Comparison of ENCODE assay signal across 9 mouse cellular contexts in genomic region chr7:111155995-111156394, GRCm38 (mm10).
DNase-seq lines count a peak whose midpoint lies in the region; ATAC-seq and TF ChIP-seq lines count a peak whose summit lies in the region.
"Had no signal": no experiment of that assay in that cellular context is flagged by ENCODE, and none has a peak within 500 bp of the region (broad histone marks: within the 10 kb centered on the region; RNA-seq: fewer than 3 reads in every experiment).

No protein-coding gene starts in this region.

- no peak overlapping the region for H3K4me2 ChIP-seq in hindbrain, postnatal 0 days (ENCODE audit: low read depth, low read length)
- no peak overlapping the region for H3K4me2 ChIP-seq in midbrain, embryonic 11.5 days

- TF ChIP-seq CTCF in hindbrain, postnatal 0 days (IDR thresholded peaks at IDR 0.05; ENCODE audit: low read depth): no peak
- no peak for TF ChIP-seq CTCF in C2C12 (IDR thresholded peaks at IDR 0.05; ENCODE audit: control insufficient read depth, insufficient read depth, insufficient read length)

- H3K79me2 ChIP-seq in C2C12 (ENCODE audit: control insufficient read depth, insufficient read depth): no peaks in the 10 kb centered on the region

- no peak overlapping the region for H3K9ac ChIP-seq in hindbrain, postnatal 0 days (replicated peaks; ENCODE audit: low read length)
- H3K9ac ChIP-seq in midbrain, embryonic 11.5 days (ENCODE audit: low read length): no peak overlapping the region

- no peak for ATAC-seq in hindbrain, postnatal 0 days
- ATAC-seq in midbrain, embryonic 11.5 days (ENCODE audit: low FRiP score): no peak

- H3K27ac ChIP-seq in hindbrain, embryonic 10.5 days: 0 out of 2 replicates have a peak overlapping the region, but pooled peaks have one; percentile 13
- no peak overlapping the region for H3K27ac ChIP-seq in hindbrain, postnatal 0 days
- peak overlapping the region; percentile 72 for H3K27ac ChIP-seq in limb, embryonic 10.5 days
- no peak overlapping the region for H3K27ac ChIP-seq in midbrain, embryonic 11.5 days (ENCODE audit: low read depth, low read length)

- peaks cover 19% of the 10 kb centered on the region for H3K4me1 ChIP-seq in hindbrain, embryonic 10.5 days (replicated peaks)
- H3K4me1 ChIP-seq in hindbrain, postnatal 0 days (ENCODE audit: insufficient read depth, low read length): no peaks in the 10 kb centered on the region
- H3K4me1 ChIP-seq in limb, embryonic 10.5 days: peaks cover 21% of the 10 kb centered on the region
- H3K4me1 ChIP-seq in midbrain, embryonic 11.5 days (ENCODE audit: control insufficient read depth, insufficient read depth, low read length): no peaks in the 10 kb centered on the region; the same call in 1 of the 2 replicates

- peaks cover 4% of the 10 kb centered on the region for H3K79me3 ChIP-seq in C2C12 (ENCODE audit: low read depth)

- H3K4me3 ChIP-seq in hindbrain, embryonic 10.5 days: no peak overlapping the region
- no peak overlapping the region for H3K4me3 ChIP-seq in hindbrain, postnatal 0 days (ENCODE audit: low read length)
- H3K4me3 ChIP-seq in C2C12 (ENCODE audit: insufficient read depth, poor library complexity, severe bottlenecking): no peak overlapping the region
- H3K4me3 ChIP-seq in limb, embryonic 10.5 days: no peak overlapping the region
- no peak overlapping the region for H3K4me3 ChIP-seq in midbrain, embryonic 11.5 days (ENCODE audit: low read depth, low read length)

- no peaks in the 10 kb centered on the region for H3K9me3 ChIP-seq in hindbrain, embryonic 10.5 days
- H3K9me3 ChIP-seq in hindbrain, postnatal 0 days (ENCODE audit: low read length): no peaks in the 10 kb centered on the region
- no peaks in the 10 kb centered on the region for H3K9me3 ChIP-seq in limb, embryonic 10.5 days (replicated peaks)
- no peaks in the 10 kb centered on the region for H3K9me3 ChIP-seq in midbrain, embryonic 11.5 days (ENCODE audit: control insufficient read depth, low read length)

- H3K36me3 ChIP-seq in hindbrain, embryonic 10.5 days: no peaks in the 10 kb centered on the region
- H3K36me3 ChIP-seq in hindbrain, postnatal 0 days (ENCODE audit: insufficient read depth, low read length): no peaks in the 10 kb centered on the region
- no peaks in the 10 kb centered on the region for H3K36me3 ChIP-seq in C2C12 (ENCODE audit: control insufficient read depth, insufficient read depth)
- H3K36me3 ChIP-seq in limb, embryonic 10.5 days: no peaks in the 10 kb centered on the region
- no peaks in the 10 kb centered on the region for H3K36me3 ChIP-seq in midbrain, embryonic 11.5 days (ENCODE audit: control insufficient read depth, insufficient read depth, low read length)

- peak overlapping the region; percentile 33 for H3ac ChIP-seq in C2C12 (ENCODE audit: control insufficient read depth, insufficient read length, low read depth)

- no peak for DNase-seq in hindbrain, embryonic 10.5 days (ENCODE audit: low spot score)
- DNase-seq in hindbrain, postnatal 0 days (ENCODE audit: low spot score): no peak
- peak; percentile 62 to 69 for DNase-seq in heart, adult 18-20 months
- no peak for DNase-seq in limb, embryonic 10.5 days (ENCODE audit: low spot score)
- no peak for DNase-seq in adrenal gland, postnatal 14 days
- no peak for DNase-seq in midbrain, embryonic 11.5 days (ENCODE audit: low spot score, missing footprints)
- DNase-seq in spleen, postnatal 14 days (ENCODE audit: low spot score in 2 of 2): no peak

- H3K27me3 ChIP-seq in hindbrain, embryonic 10.5 days (ENCODE audit: insufficient read depth, poor library complexity, severe bottlenecking): no peaks in the 10 kb centered on the region
- H3K27me3 ChIP-seq in hindbrain, postnatal 0 days (ENCODE audit: insufficient read depth, low read length): no peaks in the 10 kb centered on the region
- H3K27me3 ChIP-seq in C2C12 (ENCODE audit: control insufficient read depth, insufficient read depth, insufficient read length): no peaks in the 10 kb centered on the region
- no peaks in the 10 kb centered on the region for H3K27me3 ChIP-seq in limb, embryonic 10.5 days (ENCODE audit: low read depth, poor library complexity, severe bottlenecking)
- no peaks in the 10 kb centered on the region for H3K27me3 ChIP-seq in midbrain, embryonic 11.5 days (ENCODE audit: control insufficient read depth, insufficient read depth, low read length)
- H3K27me3 ChIP-seq: CH12.LX had no signal

- 64% methylated on average over 6 of the region's 6 CpGs for WGBS in hindbrain, embryonic 10.5 days
- WGBS in hindbrain, postnatal 0 days: 60% methylated on average over 6 of the region's 6 CpGs
- WGBS in limb, embryonic 10.5 days: 62% methylated on average over 6 of the region's 6 CpGs
- 61% methylated on average over 6 of the region's 6 CpGs for WGBS in midbrain, embryonic 11.5 days

TF ChIP-seq in C2C12, 6 proteins besides CTCF, POLR2A, EP300 and RAD21:
- TF ChIP-seq MAX (IDR thresholded peaks at IDR 0.05) (no peak), MYOG (IDR thresholded peaks at IDR 0.05; ENCODE audit: control insufficient read depth, extremely low read depth, insufficient read length) (no peak), CEBPB (IDR thresholded peaks at IDR 0.05; ENCODE audit: low read depth) (no peak), USF1 (IDR thresholded peaks at IDR 0.05; ENCODE audit: low read depth) (no peak), MYOD1 (IDR thresholded peaks at IDR 0.05; ENCODE audit: control insufficient read depth, insufficient read length, low read depth) (no peak), FOSL1 (IDR thresholded peaks at IDR 0.05; ENCODE audit: insufficient read depth, low read length, poor library complexity, severe bottlenecking) (no peak)

Comparison
In these comparisons a context has a peak if more than half of its experiments do, and no peak if none do; other contexts are left out.
1. H3K27ac ChIP-seq: peak in hindbrain, embryonic 10.5 days (single experiment) and limb, embryonic 10.5 days (single experiment); none in hindbrain, postnatal 0 days (single experiment) and midbrain, embryonic 11.5 days (single experiment).
2. DNase-seq: peak in heart, adult 18-20 months (2 of 2); none in hindbrain, embryonic 10.5 days (single experiment), hindbrain, postnatal 0 days (single experiment), limb, embryonic 10.5 days (single experiment), adrenal gland, postnatal 14 days (single experiment), midbrain, embryonic 11.5 days (single experiment) and spleen, postnatal 14 days (0 of 2).